Comparison of ENCODE assay signal across 8 mouse cellular contexts in the genomic region with DNA sequence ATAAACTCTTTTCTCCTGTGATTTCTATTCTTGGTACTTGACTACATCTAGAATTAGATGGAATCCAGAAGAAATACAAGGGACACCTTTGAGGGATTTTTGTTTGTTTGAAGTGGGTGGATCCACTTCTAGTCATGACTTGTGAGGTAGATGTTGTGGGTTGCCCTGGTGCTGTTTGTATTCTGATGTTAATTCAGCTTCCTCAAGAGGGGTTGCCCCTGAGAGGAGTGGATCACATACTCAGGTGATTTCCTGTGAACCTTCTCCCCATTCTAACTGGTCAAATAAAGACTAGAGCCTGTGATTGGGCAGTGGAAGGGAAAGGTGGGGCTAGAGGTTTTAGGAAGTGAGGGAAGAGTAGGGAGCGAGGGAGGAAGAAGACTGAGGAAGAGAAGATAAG. TPM values are rescaled to one million over a fixed set of nuclear protein-coding genes. Genes with fewer than 3 reads are reported as not detected.
A peak's percentile ranks its signal among the peaks of the same experiment; 100 is the strongest.
DNase-seq lines count a peak whose midpoint lies in the region; ATAC-seq lines count a peak whose summit lies in the region.

No protein-coding gene starts in this region.

- peaks cover 1% of the 10 kb centered on the region; the same call in 1 of the 2 replicates for H3K9me3 ChIP-seq in hindbrain, embryonic 16.5 days (ENCODE audit: control insufficient read depth, low read length)
- peaks cover 4% of the 10 kb centered on the region; the same call in 1 of the 2 replicates for H3K9me3 ChIP-seq in midbrain, embryonic 16.5 days (replicated peaks; ENCODE audit: control insufficient read depth, low read length, poor library complexity, severe bottlenecking)

- ATAC-seq in hindbrain, embryonic 16.5 days, result no peak
- peak; percentile 6; the same call in 1 of the 2 replicates for ATAC-seq in midbrain, embryonic 16.5 days
- no peak for ATAC-seq in monocyte, adult 5-6 weeks (replicated peaks; ENCODE audit: insufficient number of reproducible peaks, low FRiP score, low TSS enrichment, poor library complexity, severe bottlenecking)

- peak overlapping the region; percentile 72 for H3K4me2 ChIP-seq in hindbrain, embryonic 16.5 days (ENCODE audit: low read length)
- H3K4me2 ChIP-seq in midbrain, embryonic 16.5 days (ENCODE audit: low read length), result peak overlapping the region; percentile 77

- peaks cover 6% of the 10 kb centered on the region for H3K36me3 ChIP-seq in hindbrain, embryonic 16.5 days (ENCODE audit: control insufficient read depth, insufficient read depth, low read length)
- peaks cover 9% of the 10 kb centered on the region; the same call in 1 of the 2 replicates for H3K36me3 ChIP-seq in midbrain, embryonic 16.5 days (ENCODE audit: control insufficient read depth, insufficient read depth, low read length)

- 78% methylated on average over 1 of the region's 1 CpGs for WGBS in hindbrain, embryonic 16.5 days
- WGBS in midbrain, embryonic 16.5 days, result 82% methylated on average over 1 of the region's 1 CpGs

- H3K9ac ChIP-seq in hindbrain, embryonic 16.5 days (ENCODE audit: low read depth, low read length), result peak overlapping the region; percentile 79
- H3K9ac ChIP-seq in midbrain, embryonic 16.5 days (ENCODE audit: low read depth, low read length), result peak overlapping the region; percentile 5; the same call in 1 of the 2 replicates

- DNase-seq in kidney, adult 9 months, result peak; percentile 9
- no peak for DNase-seq in kidney, postnatal 4 days
- DNase-seq in R1 (ENCODE audit: low read depth, low spot score), result peak; percentile 89
- no peak for DNase-seq in kidney, postnatal 14 days
- no peak for DNase-seq in cerebellum, adult 11 months

- H3K4me1 ChIP-seq in hindbrain, embryonic 16.5 days (ENCODE audit: control insufficient read depth, insufficient read depth, low read depth, low read length), result peaks cover 7% of the 10 kb centered on the region
- peaks cover 13% of the 10 kb centered on the region for H3K4me1 ChIP-seq in midbrain, embryonic 16.5 days (ENCODE audit: control insufficient read depth, insufficient read depth, low read length)

- peak overlapping the region; percentile 66; the same call in 1 of the 2 replicates for H3K27ac ChIP-seq in hindbrain, embryonic 16.5 days (ENCODE audit: low read depth, low read length)
- H3K27ac ChIP-seq in midbrain, embryonic 16.5 days (ENCODE audit: low read length), result 0 out of 2 replicates have a peak overlapping the region, but pooled peaks have one; percentile 6

- peak overlapping the region; percentile 74; the same call in 1 of the 2 replicates for H3K4me3 ChIP-seq in hindbrain, embryonic 16.5 days (ENCODE audit: low read length)
- peak overlapping the region; percentile 61 for H3K4me3 ChIP-seq in midbrain, embryonic 16.5 days (ENCODE audit: low read depth, low read length)

- H3K27me3 ChIP-seq in hindbrain, embryonic 16.5 days (replicated peaks; ENCODE audit: control insufficient read depth, insufficient read depth, low read length), result no peaks in the 10 kb centered on the region
- H3K27me3 ChIP-seq in midbrain, embryonic 16.5 days (ENCODE audit: control insufficient read depth, insufficient read depth, low read depth, low read length), result no peaks in the 10 kb centered on the region

RNA-seq across cellular contexts. Expression of gene Zfp708, which starts 15.8 kb away (rescaled TPM):
- polyA plus RNA-seq in hindbrain, embryonic 16.5 days (2015; fragmentation: Nextera tagmentation; extraction: Ambion mirVana), result 7.0 and 7.1 TPM in 2 replicates
- polyA plus RNA-seq in midbrain, embryonic 16.5 days (2015; fragmentation: Nextera tagmentation; extraction: Ambion mirVana), result 9.9 and 10.8 TPM in 2 replicates
- total RNA-seq in monocyte, adult 5-6 weeks (2017), result 0.48 TPM in 1 of 3 replicates, not detected in the others

RNA-seq across cellular contexts. Expression of gene Zfp712, which starts 21.0 kb away (rescaled TPM):
- 6.7 and 7.0 TPM in 2 replicates for polyA plus RNA-seq in hindbrain, embryonic 16.5 days (2015; fragmentation: Nextera tagmentation; extraction: Ambion mirVana)
- polyA plus RNA-seq in midbrain, embryonic 16.5 days (2015; fragmentation: Nextera tagmentation; extraction: Ambion mirVana), result 7.8 and 7.9 TPM in 2 replicates
- total RNA-seq in monocyte, adult 5-6 weeks (2017), result 3.7 to 8.8 TPM (median 4.7 TPM) in 3 replicates

RNA-seq across cellular contexts. Expression of gene Gm28557, which starts 26.5 kb away (rescaled TPM):
- 1.1 and 2.0 TPM in 2 replicates for polyA plus RNA-seq in hindbrain, embryonic 16.5 days (2015; fragmentation: Nextera tagmentation; extraction: Ambion mirVana)
- 0.95 and 1.5 TPM in 2 replicates for polyA plus RNA-seq in midbrain, embryonic 16.5 days (2015; fragmentation: Nextera tagmentation; extraction: Ambion mirVana)
- total RNA-seq in monocyte, adult 5-6 weeks (2017), result 1.7 to 9.0 TPM (median 2.1 TPM) in 3 replicates

RNA-seq across cellular contexts. Expression of gene Rslcan18, which starts 34.1 kb away (rescaled TPM):
- polyA plus RNA-seq in hindbrain, embryonic 16.5 days (2015; fragmentation: Nextera tagmentation; extraction: Ambion mirVana), result 0.12 and 0.19 TPM in 2 replicates
- not detected in 2 replicates for polyA plus RNA-seq in midbrain, embryonic 16.5 days (2015; fragmentation: Nextera tagmentation; extraction: Ambion mirVana)
- 0.19 TPM in 2 of 3 replicates, not detected in the other for total RNA-seq in monocyte, adult 5-6 weeks (2017)

RNA-seq across cellular contexts. Expression of gene Zfp759, which starts 39.5 kb away (rescaled TPM):
- 4.6 and 5.0 TPM in 2 replicates for polyA plus RNA-seq in hindbrain, embryonic 16.5 days (2015; fragmentation: Nextera tagmentation; extraction: Ambion mirVana)
- polyA plus RNA-seq in midbrain, embryonic 16.5 days (2015; fragmentation: Nextera tagmentation; extraction: Ambion mirVana), result 4.5 and 4.9 TPM in 2 replicates
- total RNA-seq in monocyte, adult 5-6 weeks (2017), result 1.7 to 5.2 TPM (median 2.8 TPM) in 3 replicates

Comparison
In these comparisons a context has a peak if more than half of its experiments do, and no peak if none do; other contexts are left out.
1. DNase-seq: peak in kidney, adult 9 months (single experiment) and R1 (single experiment); none in kidney, postnatal 4 days (0 of 2), kidney, postnatal 14 days (single experiment) and cerebellum, adult 11 months (single experiment).